15 mouse cellular contexts compared by ENCODE assay signal in the genomic region with DNA sequence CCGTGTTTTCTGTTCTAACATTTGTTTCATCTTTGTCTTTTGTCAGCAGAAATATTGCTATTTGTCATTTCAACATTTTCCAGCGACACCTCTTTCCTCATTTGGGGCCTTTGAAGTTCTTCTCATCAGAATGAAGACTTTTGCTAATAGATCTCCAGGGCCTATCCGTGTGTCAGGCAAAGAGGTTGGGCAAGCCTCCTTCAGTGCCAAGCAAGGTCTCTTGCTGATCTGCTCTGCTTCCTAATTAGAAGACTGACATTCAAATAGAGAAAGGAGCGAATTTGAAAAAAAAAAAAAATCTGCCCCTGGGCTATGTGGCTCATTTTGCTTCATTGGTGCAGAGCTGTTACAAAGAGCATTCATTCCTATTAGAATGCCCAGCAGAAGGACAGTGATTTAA.
"Had no signal": no experiment of that assay in that cellular context is flagged by ENCODE, and none has a peak within 500 bp of the region (broad histone marks: within the 10 kb centered on the region; RNA-seq: fewer than 3 reads in every experiment).

No protein-coding gene starts in this region.

- ATAC-seq: intestine, postnatal 0 days had no signal

- H3K27me3 ChIP-seq: liver, embryonic 13.5 days; neural tube, embryonic 12.5 days; neural tube, embryonic 15.5 days had no signal

- H3K4me1 ChIP-seq: liver, embryonic 13.5 days; neural tube, embryonic 12.5 days; neural tube, embryonic 15.5 days had no signal

- H3K9me3 ChIP-seq: neural tube, embryonic 12.5 days; neural tube, embryonic 15.5 days had no signal

- H3K4me3 ChIP-seq: layer of hippocampus, adult 2 months; left cerebral cortex, adult 2 months; liver, embryonic 13.5 days; neural tube, embryonic 12.5 days; neural tube, embryonic 15.5 days had no signal

- DNase-seq: kidney, adult 2 months; kidney, postnatal 25 days; layer of hippocampus, adult 9-11 months; liver, embryonic 13.5 days; lung, adult 2 months; lung, postnatal 14 days; lung, postnatal 4 days; thymus, postnatal 36 days had no signal

- H3K27ac ChIP-seq: kidney, postnatal 0 days; layer of hippocampus, adult 2 months; left cerebral cortex, adult 2 months; liver, embryonic 13.5 days; neural tube, embryonic 12.5 days; neural tube, embryonic 15.5 days; stomach, postnatal 0 days had no signal

- H3K36me3 ChIP-seq: liver, embryonic 13.5 days; neural tube, embryonic 12.5 days; neural tube, embryonic 15.5 days had no signal

- H3K4me2 ChIP-seq: liver, embryonic 13.5 days; neural tube, embryonic 12.5 days; neural tube, embryonic 15.5 days had no signal

- H3K9ac ChIP-seq: liver, embryonic 13.5 days; neural tube, embryonic 12.5 days; neural tube, embryonic 15.5 days had no signal
